Mouse (Mus musculus) adipocyte (in vitro differentiated cells): ENCODE measurements at regions not wholly inside any gene's neighbourhood (a gene's known extent, or its start where the extent isn't known, plus 50 kb on each side); places are given as distances from the start of the nearest gene placed in this dataset.

Source experiments
- DNase-seq: peaks from one replicate; pipeline ENCODE4 v3.0.0-alpha.2; 2016; ENCODE audit warnings: low spot score

GRCm38 (mm10) chr6:24263796-24264195 lies 95.9 kb upstream of the Slc13a1 start:
- DNase-seq: no peak

GRCm38 (mm10) chr6:24262578-24262977 lies 94.7 kb upstream of the Slc13a1 start:
- DNase-seq: no peak

- DNase-seq: no peak
Measured at GRCm38 (mm10) chr6:24245591-24245990, 77.7 kb upstream of the Slc13a1 start.

- no peak for DNase-seq
Measured at GRCm38 (mm10) chr6:24238541-24238940, 70.6 kb upstream of the Slc13a1 start.

- DNase-seq: no peak
Measured at GRCm38 (mm10) chr6:24238054-24238453, 70.2 kb upstream of the Slc13a1 start.

- DNase-seq: no peak
Measured at GRCm38 (mm10) chr6:24233626-24234025, 65.7 kb upstream of the Slc13a1 start.

GRCm38 (mm10) chr6:24220589-24220988 lies 52.7 kb upstream of the Slc13a1 start:
- DNase-seq: no peak

GRCm38 (mm10) chr6:24219882-24220522 lies 52.1 kb upstream of the Slc13a1 start:
- no peak for DNase-seq
